Mouse (Mus musculus): ENCODE results near the gene Olfr1333. TPM values are rescaled to one million over a fixed set of nuclear protein-coding genes. Genes with fewer than 3 reads are reported as not detected.

Gene Olfr1333
- not detected for polyA plus RNA-seq (2014; fragmentation: Illumina TruSeq; extraction: RNeasy Lipid Tissue Mini Kit (QIAGEN cat#74804); ENCODE audit: low read depth, low replicate concordance)

GRCm38 (mm10) chr4:118836179-118836578 is at the start of gene Olfr1333:
Gene Olfr1333 (minus strand): TSS chr4:118836279.

GRCm38 (mm10) chr4:118864349-118864748 is 28.3 kb upstream of the Olfr1333 start, which contains the start of gene Olfr1331:
Gene Olfr1331 (plus strand): TSS chr4:118864649.

GRCm38 (mm10) chr4:118809844-118810243 is 26.2 kb downstream of the Olfr1333 start, which contains the start of gene Olfr1335:
Gene Olfr1335 (minus strand): TSS chr4:118809944.

GRCm38 (mm10) chr4:118782486-118782885 is 53.6 kb downstream of the Olfr1333 start, which contains the start of gene Olfr1337:
Gene Olfr1337 (minus strand): TSS chr4:118782586.

Other genes starting within 250 kb of the Olfr1333 start
- not detected for gene Cfap57, start 215.5 kb downstream of the Olfr1333 start, polyA plus RNA-seq (2014; fragmentation: Illumina TruSeq; extraction: RNeasy Lipid Tissue Mini Kit (QIAGEN cat#74804); ENCODE audit: low read depth, low replicate concordance)
- 39.4 TPM for gene Ebna1bp2, start 215.5 kb downstream of the Olfr1333 start, polyA plus RNA-seq (2014; fragmentation: Illumina TruSeq; extraction: RNeasy Lipid Tissue Mini Kit (QIAGEN cat#74804); ENCODE audit: low read depth, low replicate concordance)
- gene Olfr62, start 177.3 kb downstream of the Olfr1333 start, polyA plus RNA-seq (2014; fragmentation: Illumina TruSeq; extraction: RNeasy Lipid Tissue Mini Kit (QIAGEN cat#74804); ENCODE audit: low read depth, low replicate concordance) = not detected
- not detected for gene Olfr1342, start 143.5 kb downstream of the Olfr1333 start, polyA plus RNA-seq (2014; fragmentation: Illumina TruSeq; extraction: RNeasy Lipid Tissue Mini Kit (QIAGEN cat#74804); ENCODE audit: low read depth, low replicate concordance)
- not detected for gene Olfr1341, start 132.8 kb downstream of the Olfr1333 start, polyA plus RNA-seq (2014; fragmentation: Illumina TruSeq; extraction: RNeasy Lipid Tissue Mini Kit (QIAGEN cat#74804); ENCODE audit: low read depth, low replicate concordance)
- gene Olfr1340, start 116.1 kb downstream of the Olfr1333 start, polyA plus RNA-seq (2014; fragmentation: Illumina TruSeq; extraction: RNeasy Lipid Tissue Mini Kit (QIAGEN cat#74804); ENCODE audit: low read depth, low replicate concordance) = not detected
- gene Olfr1339, start 104.1 kb downstream of the Olfr1333 start, polyA plus RNA-seq (2014; fragmentation: Illumina TruSeq; extraction: RNeasy Lipid Tissue Mini Kit (QIAGEN cat#74804); ENCODE audit: low read depth, low replicate concordance) = not detected
- gene Olfr1338, start 77.5 kb downstream of the Olfr1333 start, polyA plus RNA-seq (2014; fragmentation: Illumina TruSeq; extraction: RNeasy Lipid Tissue Mini Kit (QIAGEN cat#74804); ENCODE audit: low read depth, low replicate concordance) = not detected
- not detected for gene Olfr1337, start 53.7 kb downstream of the Olfr1333 start, polyA plus RNA-seq (2014; fragmentation: Illumina TruSeq; extraction: RNeasy Lipid Tissue Mini Kit (QIAGEN cat#74804); ENCODE audit: low read depth, low replicate concordance)
- not detected for gene Olfr1335, start 26.3 kb downstream of the Olfr1333 start, polyA plus RNA-seq (2014; fragmentation: Illumina TruSeq; extraction: RNeasy Lipid Tissue Mini Kit (QIAGEN cat#74804); ENCODE audit: low read depth, low replicate concordance)
- not detected for gene Olfr1331, start 28.4 kb upstream of the Olfr1333 start, polyA plus RNA-seq (2014; fragmentation: Illumina TruSeq; extraction: RNeasy Lipid Tissue Mini Kit (QIAGEN cat#74804); ENCODE audit: low read depth, low replicate concordance)
- gene Olfr1330, start 52.3 kb upstream of the Olfr1333 start, polyA plus RNA-seq (2014; fragmentation: Illumina TruSeq; extraction: RNeasy Lipid Tissue Mini Kit (QIAGEN cat#74804); ENCODE audit: low read depth, low replicate concordance) = not detected
- not detected for gene Olfr1329, start 81.2 kb upstream of the Olfr1333 start, polyA plus RNA-seq (2014; fragmentation: Illumina TruSeq; extraction: RNeasy Lipid Tissue Mini Kit (QIAGEN cat#74804); ENCODE audit: low read depth, low replicate concordance)
- not detected for gene Olfr1328, start 102.3 kb upstream of the Olfr1333 start, polyA plus RNA-seq (2014; fragmentation: Illumina TruSeq; extraction: RNeasy Lipid Tissue Mini Kit (QIAGEN cat#74804); ENCODE audit: low read depth, low replicate concordance)
- gene Lao1, start 125.3 kb upstream of the Olfr1333 start, polyA plus RNA-seq (2014; fragmentation: Illumina TruSeq; extraction: RNeasy Lipid Tissue Mini Kit (QIAGEN cat#74804); ENCODE audit: low read depth, low replicate concordance) = not detected